Mouse (Mus musculus): ENCODE measurements at regions not wholly inside any gene's neighbourhood (a gene's known extent, or its start where the extent isn't known, plus 50 kb on each side); places are given as distances from the start of the nearest gene placed in this dataset.
A peak's percentile ranks its signal among the peaks of the same experiment; 100 is the strongest.

- 65% methylated on average over 12 of the region's 12 CpGs for WGBS
- Histone ChIP-seq H3K27me3 (ENCODE audit: insufficient read depth, poor library complexity, severe bottlenecking) (peaks cover 9% of the 10 kb centered on the region; the same call in 1 of the 2 replicates), H3K4me1 (peaks cover 8% of the 10 kb centered on the region), H3K27ac (no peak overlapping the region), H3K9me3 (no peaks in the 10 kb centered on the region), H3K36me3 (no peaks in the 10 kb centered on the region), H3K4me3 (no peak overlapping the region)
- DNase-seq (ENCODE audit: low spot score): no peak
Measured at GRCm38 (mm10) chr6:127286681-127287476, 134.9 kb upstream of the Ccnd2 start.

GRCm38 (mm10) chr6:127288946-127289345 lies 137.0 kb upstream of the Ccnd2 start:
- Histone ChIP-seq H3K27me3 (ENCODE audit: insufficient read depth, poor library complexity, severe bottlenecking) (peaks cover 16% of the 10 kb centered on the region), H3K27ac (no peak overlapping the region), H3K4me1 (peaks cover 5% of the 10 kb centered on the region), H3K9me3 (no peaks in the 10 kb centered on the region), H3K4me3 (no peak overlapping the region), H3K36me3 (no peaks in the 10 kb centered on the region)
- WGBS: 94% methylated on average over 3 of the region's 3 CpGs
- no peak for DNase-seq (ENCODE audit: low spot score)

- Histone ChIP-seq H3K27me3 (ENCODE audit: insufficient read depth, poor library complexity, severe bottlenecking) (peaks cover 16% of the 10 kb centered on the region), H3K4me1 (no peaks in the 10 kb centered on the region; the same call in 1 of the 2 replicates), H3K4me3 (no peak overlapping the region), H3K9me3 (no peaks in the 10 kb centered on the region), H3K27ac (no peak overlapping the region), H3K36me3 (no peaks in the 10 kb centered on the region)
- DNase-seq (ENCODE audit: low spot score): no peak
- 34% methylated on average over 7 of the region's 7 CpGs for WGBS
Measured at GRCm38 (mm10) chr6:127291937-127292336, 139.9 kb upstream of the Ccnd2 start.

- WGBS: 68% methylated on average over 2 of the region's 2 CpGs
- H3K36me3 ChIP-seq: no peaks in the 10 kb centered on the region
Measured at GRCm38 (mm10) chr6:127293829-127294228, 141.8 kb upstream of the Ccnd2 start.

GRCm38 (mm10) chr6:127298105-127298504 lies 146.1 kb upstream of the Ccnd2 start:
- H3K4me1 ChIP-seq: no peaks in the 10 kb centered on the region
- DNase-seq (ENCODE audit: low spot score): no peak
- 78% methylated on average over 7 of the region's 7 CpGs for WGBS
- H3K27me3 ChIP-seq (ENCODE audit: insufficient read depth, poor library complexity, severe bottlenecking): no peaks in the 10 kb centered on the region
- H3K9me3 ChIP-seq: no peaks in the 10 kb centered on the region
- no peak overlapping the region for H3K27ac ChIP-seq
- H3K36me3 ChIP-seq: no peaks in the 10 kb centered on the region
- no peak overlapping the region for H3K4me3 ChIP-seq

More at GRCm38 (mm10) chr6:127293829-127294228, 141.8 kb upstream of the Ccnd2 start:
- Histone ChIP-seq H3K4me1 (no peaks in the 10 kb centered on the region; the same call in 1 of the 2 replicates), H3K9me3 (no peaks in the 10 kb centered on the region), H3K27me3 (ENCODE audit: insufficient read depth, poor library complexity, severe bottlenecking) (peaks cover 14% of the 10 kb centered on the region), H3K27ac (no peak overlapping the region), H3K4me3 (no peak overlapping the region)
- DNase-seq (ENCODE audit: low spot score): no peak

GRCm38 (mm10) chr6:127311192-127312054 lies 135.2 kb upstream of the Parp11 start:
- 34% methylated on average over 9 of the region's 9 CpGs for WGBS
- Histone ChIP-seq H3K4me3 (no peak overlapping the region), H3K27ac (no peak overlapping the region), H3K9me3 (no peaks in the 10 kb centered on the region), H3K27me3 (ENCODE audit: insufficient read depth, poor library complexity, severe bottlenecking) (peaks cover 23% of the 10 kb centered on the region; the same call in 1 of the 2 replicates), H3K4me1 (peaks cover 37% of the 10 kb centered on the region), H3K36me3 (no peaks in the 10 kb centered on the region)
- peak; percentile 94 for DNase-seq (ENCODE audit: low spot score)

- 34% methylated on average over 1 of the region's 1 CpGs for WGBS
- H3K27me3 ChIP-seq (ENCODE audit: insufficient read depth, poor library complexity, severe bottlenecking): peaks cover 17% of the 10 kb centered on the region
- no peaks in the 10 kb centered on the region for H3K9me3 ChIP-seq
- peaks cover 32% of the 10 kb centered on the region for H3K4me1 ChIP-seq
- no peak overlapping the region for H3K27ac ChIP-seq
- DNase-seq (ENCODE audit: low spot score): no peak
- no peak overlapping the region for H3K4me3 ChIP-seq
- no peaks in the 10 kb centered on the region for H3K36me3 ChIP-seq
Measured at GRCm38 (mm10) chr6:127317309-127317708, 129.3 kb upstream of the Parp11 start.

GRCm38 (mm10) chr6:127318746-127319582 lies 127.7 kb upstream of the Parp11 start:
- Histone ChIP-seq H3K4me3 (no peak overlapping the region), H3K9me3 (no peaks in the 10 kb centered on the region), H3K27ac (peak overlapping the region; percentile 74), H3K4me1 (peaks cover 31% of the 10 kb centered on the region), H3K27me3 (ENCODE audit: insufficient read depth, poor library complexity, severe bottlenecking) (peaks cover 15% of the 10 kb centered on the region), H3K36me3 (no peaks in the 10 kb centered on the region)
- 61% methylated on average over 8 of the region's 8 CpGs for WGBS
- DNase-seq (ENCODE audit: low spot score): no peak

- H3K27me3 ChIP-seq (ENCODE audit: insufficient read depth, poor library complexity, severe bottlenecking): peaks cover 12% of the 10 kb centered on the region
- H3K4me3 ChIP-seq: no peak overlapping the region
- no peak for DNase-seq (ENCODE audit: low spot score)
- H3K4me1 ChIP-seq: peaks cover 33% of the 10 kb centered on the region
- no peaks in the 10 kb centered on the region for H3K9me3 ChIP-seq
- peak overlapping the region; percentile 59; the same call in 1 of the 2 replicates for H3K27ac ChIP-seq
- 85% methylated on average over 4 of the region's 4 CpGs for WGBS
- H3K36me3 ChIP-seq: no peaks in the 10 kb centered on the region
Measured at GRCm38 (mm10) chr6:127320600-127320999, 126.0 kb upstream of the Parp11 start.

- peaks cover 12% of the 10 kb centered on the region for H3K27me3 ChIP-seq (ENCODE audit: insufficient read depth, poor library complexity, severe bottlenecking)
- no peaks in the 10 kb centered on the region for H3K36me3 ChIP-seq
- no peaks in the 10 kb centered on the region for H3K9me3 ChIP-seq
- peak; percentile 86 for DNase-seq (ENCODE audit: low spot score)
- peak overlapping the region; percentile 70; the same call in 1 of the 2 replicates for H3K27ac ChIP-seq
- WGBS: 64% methylated on average over 3 of the region's 3 CpGs
- no peak overlapping the region for H3K4me3 ChIP-seq
- H3K4me1 ChIP-seq: peaks cover 37% of the 10 kb centered on the region
Measured at GRCm38 (mm10) chr6:127321031-127321430, 125.6 kb upstream of the Parp11 start.

GRCm38 (mm10) chr6:127322398-127322797 lies 124.2 kb upstream of the Parp11 start:
- WGBS: 33% methylated on average over 7 of the region's 7 CpGs
- Histone ChIP-seq H3K9me3 (no peaks in the 10 kb centered on the region), H3K36me3 (no peaks in the 10 kb centered on the region), H3K27ac (peak overlapping the region; percentile 42; the same call in 1 of the 2 replicates), H3K4me3 (no peak overlapping the region), H3K27me3 (ENCODE audit: insufficient read depth, poor library complexity, severe bottlenecking) (peaks cover 8% of the 10 kb centered on the region), H3K4me1 (peaks cover 48% of the 10 kb centered on the region)
- DNase-seq (ENCODE audit: low spot score): peak; percentile 92

GRCm38 (mm10) chr6:127324984-127325383 lies 121.7 kb upstream of the Parp11 start:
- peaks cover 46% of the 10 kb centered on the region for H3K4me1 ChIP-seq
- no peak for DNase-seq (ENCODE audit: low spot score)
- no peaks in the 10 kb centered on the region for H3K9me3 ChIP-seq
- no peak overlapping the region for H3K4me3 ChIP-seq
- H3K27me3 ChIP-seq (ENCODE audit: insufficient read depth, poor library complexity, severe bottlenecking): peaks cover 8% of the 10 kb centered on the region
- WGBS: 38% methylated on average over 5 of the region's 5 CpGs
- H3K36me3 ChIP-seq: no peaks in the 10 kb centered on the region
- H3K27ac ChIP-seq: peak overlapping the region; percentile 47; the same call in 1 of the 2 replicates

Measured in heart, embryonic 10.5 days (tissue).